Mouse (Mus musculus): ENCODE results near the gene Asb14. TPM values are rescaled to one million over a fixed set of nuclear protein-coding genes. Genes with fewer than 3 reads are reported as not detected.

Gene Asb14
- polyA plus RNA-seq (2015; fragmentation: Nextera tagmentation; extraction: Ambion mirVana): 0.24 and 0.64 TPM in 2 replicates

DNA sequence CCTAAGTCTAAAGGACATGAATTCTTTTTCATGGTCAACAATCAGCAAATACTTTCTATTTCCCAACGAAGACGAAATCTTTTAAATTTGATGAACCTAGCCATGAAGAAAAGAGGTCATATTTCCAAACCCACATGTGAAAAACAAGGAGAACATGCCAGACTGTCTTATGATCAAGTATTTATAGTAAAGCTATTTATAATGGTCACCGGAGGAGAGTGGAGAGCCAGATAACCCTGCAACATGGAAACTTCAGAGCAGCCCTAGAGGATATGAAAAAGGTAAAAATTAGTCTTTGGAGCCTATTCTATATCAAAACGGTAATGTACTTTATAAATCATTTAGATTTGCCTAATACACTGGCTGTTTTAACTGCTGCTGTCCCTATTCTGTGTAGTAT lies at the start of gene Asb14:
Asb14 (plus strand) TSS at position 166 of the 400 bp plus-strand sequence.
- WGBS: 83% methylated on average over 4 of the region's 4 CpGs
- Histone ChIP-seq H3K4me1 (ENCODE audit: insufficient read depth, low read depth, low read length) (no peaks in the 10 kb centered on the region), H3K27me3 (replicated peaks; ENCODE audit: insufficient read depth, low read length) (no peaks in the 10 kb centered on the region), H3K9me3 (ENCODE audit: low read length) (no peaks in the 10 kb centered on the region), H3K9ac (replicated peaks; ENCODE audit: low read depth) (no peak within 1 kb of the TSS), H3K27ac (ENCODE audit: low read length) (no peak within 1 kb of the TSS), H3K4me3 (ENCODE audit: low read depth, low read length) (no peak within 1 kb of the TSS), H3K36me3 (ENCODE audit: insufficient read depth, low read length) (no peaks in the 10 kb centered on the region), H3K4me2 (replicated peaks; ENCODE audit: low read depth, low read length) (no peak within 1 kb of the TSS)
- ATAC-seq: no peak
- no peak for DNase-seq (ENCODE audit: low spot score)
- TF ChIP-seq CTCF (IDR thresholded peaks at IDR 0.05) (no peak), EP300 (IDR thresholded peaks at IDR 0.05) (no peak)

DNA sequence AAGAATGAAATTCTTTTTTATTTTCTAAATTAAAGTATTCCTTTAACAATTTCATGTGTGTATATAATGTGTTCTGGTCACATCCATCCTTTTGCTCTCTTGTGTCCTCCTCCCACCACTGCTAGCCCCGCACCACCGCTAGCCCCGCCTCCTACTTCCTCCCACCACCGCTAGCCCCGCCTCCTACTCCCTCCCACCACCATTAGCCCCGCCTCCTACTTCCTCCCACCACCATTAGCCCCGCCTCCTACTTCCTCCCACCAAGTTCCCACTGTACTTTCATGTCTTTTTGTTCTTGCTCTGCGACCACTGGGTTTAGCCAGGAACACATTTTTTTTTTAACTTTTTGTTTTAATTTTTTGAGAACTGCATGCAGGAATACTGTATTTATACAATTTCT lies 41.3 kb upstream of the Asb14 start:
- no peak for ATAC-seq
- no peak for DNase-seq (ENCODE audit: low spot score)
- Histone ChIP-seq H3K27me3 (replicated peaks; ENCODE audit: insufficient read depth, low read length) (no peaks in the 10 kb centered on the region), H3K9ac (replicated peaks; ENCODE audit: low read depth) (no peak overlapping the region), H3K27ac (ENCODE audit: low read length) (no peak overlapping the region), H3K9me3 (ENCODE audit: low read length) (no peaks in the 10 kb centered on the region), H3K4me3 (ENCODE audit: low read depth, low read length) (no peak overlapping the region), H3K4me2 (replicated peaks; ENCODE audit: low read depth, low read length) (no peak overlapping the region), H3K4me1 (ENCODE audit: insufficient read depth, low read depth, low read length) (no peaks in the 10 kb centered on the region; the same call in 1 of the 2 replicates), H3K36me3 (ENCODE audit: insufficient read depth, low read length) (no peaks in the 10 kb centered on the region)
- 75% methylated on average over 8 of the region's 8 CpGs for WGBS
- TF ChIP-seq EP300 (IDR thresholded peaks at IDR 0.05) (no peak), CTCF (IDR thresholded peaks at IDR 0.05) (no peak)

DNA sequence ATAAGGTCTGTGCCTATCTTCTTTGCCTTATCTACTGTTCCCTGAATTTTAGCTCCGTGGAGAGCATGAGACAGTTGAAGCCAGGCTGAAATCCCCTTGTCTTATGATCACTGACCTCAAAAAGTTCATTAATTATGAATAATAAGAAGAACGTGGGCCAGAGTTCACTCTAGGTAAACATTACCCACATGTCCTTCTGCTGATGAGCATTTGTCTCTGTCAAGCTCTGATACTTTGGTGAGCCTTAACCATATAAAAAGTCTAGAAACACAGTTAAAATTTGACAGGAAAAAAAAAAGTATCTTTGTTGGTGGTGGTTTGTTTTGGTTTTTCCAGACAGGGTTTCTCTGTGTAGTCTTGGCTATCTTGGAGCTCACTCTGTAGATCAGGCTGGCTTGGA lies 40.3 kb upstream of the Asb14 start:
- peaks cover 3% of the 10 kb centered on the region; the same call in 1 of the 2 replicates for H3K4me1 ChIP-seq (ENCODE audit: insufficient read depth, low read depth, low read length)
- no peak overlapping the region for H3K9ac ChIP-seq (replicated peaks; ENCODE audit: low read depth)
- DNase-seq (ENCODE audit: low spot score): no peak
- 47% methylated on average over 2 of the region's 2 CpGs for WGBS
- H3K27me3 ChIP-seq (replicated peaks; ENCODE audit: insufficient read depth, low read length): no peaks in the 10 kb centered on the region
- TF ChIP-seq CTCF (IDR thresholded peaks at IDR 0.05) (no peak), EP300 (IDR thresholded peaks at IDR 0.05) (no peak)
- H3K9me3 ChIP-seq (ENCODE audit: low read length): no peaks in the 10 kb centered on the region
- ATAC-seq: no peak
- H3K36me3 ChIP-seq (ENCODE audit: insufficient read depth, low read length): no peaks in the 10 kb centered on the region
- no peak overlapping the region for H3K27ac ChIP-seq (ENCODE audit: low read length)
- H3K4me2 ChIP-seq (replicated peaks; ENCODE audit: low read depth, low read length): no peak overlapping the region
- no peak overlapping the region for H3K4me3 ChIP-seq (ENCODE audit: low read depth, low read length)

DNA sequence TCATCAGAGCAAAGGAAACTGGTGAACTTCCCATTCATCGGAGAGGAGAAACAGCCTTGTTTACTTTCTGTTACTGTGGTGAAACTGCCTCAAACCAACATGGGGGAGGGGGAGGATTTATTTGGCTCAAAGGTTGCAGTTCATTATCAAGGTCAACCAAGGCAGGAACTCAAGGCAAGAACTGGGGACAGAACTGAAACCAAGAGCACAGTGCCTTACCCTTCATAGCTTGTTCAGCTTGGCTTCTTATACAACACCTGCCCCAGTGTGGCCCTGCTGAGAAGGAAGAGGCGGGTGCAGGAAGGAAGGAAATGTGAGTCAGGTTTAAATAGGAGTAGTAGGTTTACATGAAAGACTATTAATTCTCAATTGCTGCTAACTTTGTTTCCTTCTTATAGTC lies 36.0 kb upstream of the Asb14 start:
- Histone ChIP-seq H3K4me2 (replicated peaks; ENCODE audit: low read depth, low read length) (no peak overlapping the region), H3K4me3 (ENCODE audit: low read depth, low read length) (no peak overlapping the region), H3K27me3 (replicated peaks; ENCODE audit: insufficient read depth, low read length) (no peaks in the 10 kb centered on the region), H3K36me3 (ENCODE audit: insufficient read depth, low read length) (no peaks in the 10 kb centered on the region), H3K9ac (replicated peaks; ENCODE audit: low read depth) (no peak overlapping the region), H3K9me3 (ENCODE audit: low read length) (no peaks in the 10 kb centered on the region), H3K27ac (ENCODE audit: low read length) (0 out of 2 replicates have a peak overlapping the region, but pooled peaks have one; percentile 38), H3K4me1 (ENCODE audit: insufficient read depth, low read depth, low read length) (peaks cover 3% of the 10 kb centered on the region; the same call in 1 of the 2 replicates)
- TF ChIP-seq CTCF (IDR thresholded peaks at IDR 0.05) (no peak), EP300 (IDR thresholded peaks at IDR 0.05) (peak; percentile 73)
- WGBS: 37% methylated on average over 2 of the region's 2 CpGs
- ATAC-seq: peak; percentile 74
- peak; percentile 39 for DNase-seq (ENCODE audit: low spot score)

DNA sequence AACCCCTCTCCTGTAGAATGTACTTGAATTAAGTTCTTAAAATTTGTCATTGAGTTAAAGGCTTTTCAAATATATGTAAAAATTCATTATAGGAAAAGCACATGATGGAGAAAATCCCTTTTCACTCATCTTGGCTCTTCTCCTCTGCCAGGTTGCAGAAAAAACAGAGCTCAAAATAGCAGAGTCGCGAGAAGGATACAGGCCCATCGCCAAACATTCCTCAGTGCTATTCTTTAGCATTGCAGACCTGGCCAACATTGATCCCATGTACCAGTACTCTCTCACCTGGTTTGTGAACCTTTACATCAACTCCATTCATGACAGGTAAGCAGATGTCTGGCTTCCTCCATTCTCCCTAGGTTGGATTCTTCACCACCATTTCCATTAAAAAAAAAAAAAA lies 35.3 kb upstream of the Asb14 start:
- Histone ChIP-seq H3K27ac (ENCODE audit: low read length) (no peak overlapping the region), H3K4me2 (replicated peaks; ENCODE audit: low read depth, low read length) (no peak overlapping the region), H3K4me3 (ENCODE audit: low read depth, low read length) (no peak overlapping the region), H3K27me3 (replicated peaks; ENCODE audit: insufficient read depth, low read length) (no peaks in the 10 kb centered on the region), H3K36me3 (ENCODE audit: insufficient read depth, low read length) (no peaks in the 10 kb centered on the region), H3K4me1 (ENCODE audit: insufficient read depth, low read depth, low read length) (peaks cover 3% of the 10 kb centered on the region; the same call in 1 of the 2 replicates), H3K9me3 (ENCODE audit: low read length) (no peaks in the 10 kb centered on the region), H3K9ac (replicated peaks; ENCODE audit: low read depth) (no peak overlapping the region)
- TF ChIP-seq EP300 (IDR thresholded peaks at IDR 0.05): no peak
- TF ChIP-seq CTCF (IDR thresholded peaks at IDR 0.05): no peak
- WGBS: 81% methylated on average over 3 of the region's 3 CpGs
- ATAC-seq (no peak), DNase-seq (ENCODE audit: low spot score) (no peak)

DNA sequence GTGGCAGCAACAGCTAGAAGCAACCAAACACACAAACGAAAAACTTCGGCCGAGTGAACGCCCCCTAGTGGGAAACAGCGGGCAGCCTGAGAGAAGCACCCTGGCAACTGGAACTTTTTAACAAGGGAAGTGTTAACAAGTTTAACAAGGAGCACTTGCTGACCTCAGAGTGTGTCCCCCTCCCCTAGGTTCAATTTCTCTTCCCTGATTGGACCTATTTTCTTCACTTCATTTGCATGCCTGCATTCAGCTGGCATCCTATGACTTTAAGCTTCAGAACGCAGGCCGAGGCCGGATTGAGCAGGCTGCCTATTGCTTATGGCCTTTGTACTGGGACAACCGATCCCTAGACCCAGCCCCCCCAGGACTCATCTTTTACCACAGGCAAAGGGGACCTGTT lies 27.0 kb upstream of the Asb14 start:
- Histone ChIP-seq H3K4me1 (ENCODE audit: insufficient read depth, low read depth, low read length) (no peaks in the 10 kb centered on the region), H3K9me3 (ENCODE audit: low read length) (no peaks in the 10 kb centered on the region), H3K27me3 (replicated peaks; ENCODE audit: insufficient read depth, low read length) (no peaks in the 10 kb centered on the region), H3K27ac (ENCODE audit: low read length) (no peak overlapping the region), H3K4me2 (replicated peaks; ENCODE audit: low read depth, low read length) (no peak overlapping the region), H3K4me3 (ENCODE audit: low read depth, low read length) (no peak overlapping the region), H3K36me3 (ENCODE audit: insufficient read depth, low read length) (no peaks in the 10 kb centered on the region), H3K9ac (replicated peaks; ENCODE audit: low read depth) (no peak overlapping the region)
- TF ChIP-seq CTCF (IDR thresholded peaks at IDR 0.05) (peak; percentile 25; the same call in 1 of the 2 replicates), EP300 (IDR thresholded peaks at IDR 0.05) (no peak)
- ATAC-seq: no peak
- WGBS: 70% methylated on average over 9 of the region's 9 CpGs
- DNase-seq (ENCODE audit: low spot score): no peak

DNA sequence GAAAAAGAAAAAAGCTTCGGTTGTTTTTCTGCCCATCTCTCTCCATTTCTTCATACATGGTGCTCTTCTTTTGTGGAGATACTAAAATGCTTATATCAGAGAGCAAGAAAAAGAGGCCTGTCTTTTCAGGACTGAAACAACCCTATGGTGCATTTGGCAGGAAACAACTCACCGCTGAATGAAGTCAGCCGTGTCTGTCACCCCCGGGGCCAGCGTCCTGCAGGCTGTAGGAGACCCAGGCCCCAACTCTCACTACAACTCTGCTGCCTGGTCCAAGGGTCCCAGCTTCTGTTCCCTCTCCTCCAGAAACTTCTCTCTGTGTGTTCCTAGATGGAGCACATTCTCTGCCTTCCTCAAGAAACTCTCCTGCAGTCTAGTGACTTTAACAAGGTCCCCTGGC lies 26.1 kb upstream of the Asb14 start:
- no peaks in the 10 kb centered on the region for H3K4me1 ChIP-seq (ENCODE audit: insufficient read depth, low read depth, low read length)
- no peak overlapping the region for H3K9ac ChIP-seq (replicated peaks; ENCODE audit: low read depth)
- no peaks in the 10 kb centered on the region for H3K36me3 ChIP-seq (ENCODE audit: insufficient read depth, low read length)
- H3K27me3 ChIP-seq (replicated peaks; ENCODE audit: insufficient read depth, low read length): no peaks in the 10 kb centered on the region
- TF ChIP-seq CTCF (IDR thresholded peaks at IDR 0.05) (no peak), EP300 (IDR thresholded peaks at IDR 0.05) (no peak)
- ATAC-seq: no peak
- no peak overlapping the region for H3K4me2 ChIP-seq (replicated peaks; ENCODE audit: low read depth, low read length)
- no peak overlapping the region for H3K27ac ChIP-seq (ENCODE audit: low read length)
- WGBS: 79% methylated on average over 5 of the region's 5 CpGs
- DNase-seq (ENCODE audit: low spot score): no peak
- H3K4me3 ChIP-seq (ENCODE audit: low read depth, low read length): no peak overlapping the region
- no peaks in the 10 kb centered on the region for H3K9me3 ChIP-seq (ENCODE audit: low read length)
